In genomic region chr2:36098021-36098420, GRCm38 (mm10) we compare ENCODE assay signal across 22 mouse cellular contexts. TPM values are rescaled to one million over a fixed set of nuclear protein-coding genes. Genes with fewer than 3 reads are reported as not detected.
DNase-seq lines count a peak whose midpoint lies in the region; ATAC-seq lines count a peak whose summit lies in the region.
"Had no signal": no experiment of that assay in that cellular context is flagged by ENCODE, and none has a peak within 500 bp of the region (broad histone marks: within the 10 kb centered on the region; RNA-seq: fewer than 3 reads in every experiment).

No protein-coding gene starts in this region.

- H3K9ac ChIP-seq in hindbrain, embryonic 11.5 days (ENCODE audit: low read depth, low read length): no peak overlapping the region
- H3K9ac ChIP-seq in hindbrain, embryonic 14.5 days: no peak overlapping the region
- 0 out of 2 replicates have a peak overlapping the region, but pooled peaks have one; percentile 2 for H3K9ac ChIP-seq in embryonic facial prominence, embryonic 12.5 days
- no peak overlapping the region for H3K9ac ChIP-seq in forebrain, embryonic 15.5 days (replicated peaks)
- H3K9ac ChIP-seq: heart, embryonic 15.5 days; hindbrain, embryonic 15.5 days had no signal

- peaks cover 98% of the 10 kb centered on the region for H3K27me3 ChIP-seq in hindbrain, embryonic 11.5 days (ENCODE audit: control insufficient read depth, insufficient read depth, low read length)
- peaks cover 100% of the 10 kb centered on the region for H3K27me3 ChIP-seq in hindbrain, embryonic 14.5 days (ENCODE audit: control insufficient read depth, insufficient read depth, low read length)
- peaks cover 100% of the 10 kb centered on the region for H3K27me3 ChIP-seq in embryonic facial prominence, embryonic 10.5 days (replicated peaks; ENCODE audit: low read depth, poor library complexity, severe bottlenecking)
- peaks cover 97% of the 10 kb centered on the region for H3K27me3 ChIP-seq in embryonic facial prominence, embryonic 12.5 days
- H3K27me3 ChIP-seq in forebrain, embryonic 15.5 days: peaks cover 96% of the 10 kb centered on the region
- H3K27me3 ChIP-seq: Patski had no signal

- peaks cover 4% of the 10 kb centered on the region; the same call in 1 of the 2 replicates for H3K4me1 ChIP-seq in hindbrain, embryonic 11.5 days (replicated peaks; ENCODE audit: control insufficient read depth, insufficient read depth, low read length)
- H3K4me1 ChIP-seq in hindbrain, embryonic 14.5 days (replicated peaks; ENCODE audit: control insufficient read depth, insufficient read depth, low read length): peaks cover 16% of the 10 kb centered on the region
- peaks cover 38% of the 10 kb centered on the region for H3K4me1 ChIP-seq in embryonic facial prominence, embryonic 10.5 days
- H3K4me1 ChIP-seq in embryonic facial prominence, embryonic 12.5 days: peaks cover 31% of the 10 kb centered on the region
- peaks cover 15% of the 10 kb centered on the region for H3K4me1 ChIP-seq in forebrain, embryonic 15.5 days

- H3K9me3 ChIP-seq in hindbrain, embryonic 11.5 days (ENCODE audit: control insufficient read depth, low read length): no peaks in the 10 kb centered on the region
- H3K9me3 ChIP-seq in hindbrain, embryonic 14.5 days (ENCODE audit: control insufficient read depth, low read length): no peaks in the 10 kb centered on the region
- no peaks in the 10 kb centered on the region for H3K9me3 ChIP-seq in embryonic facial prominence, embryonic 10.5 days
- H3K9me3 ChIP-seq in embryonic facial prominence, embryonic 12.5 days: no peaks in the 10 kb centered on the region
- no peaks in the 10 kb centered on the region for H3K9me3 ChIP-seq in forebrain, embryonic 15.5 days
- H3K9me3 ChIP-seq: heart, embryonic 15.5 days; hindbrain, embryonic 15.5 days had no signal

- WGBS in hindbrain, embryonic 11.5 days: under 1% methylated on average over 5 of the region's 5 CpGs
- 2% methylated on average over 5 of the region's 5 CpGs for WGBS in hindbrain, embryonic 14.5 days
- 2% methylated on average over 5 of the region's 5 CpGs for WGBS in embryonic facial prominence, embryonic 10.5 days
- WGBS in embryonic facial prominence, embryonic 12.5 days: 6% methylated on average over 5 of the region's 5 CpGs
- under 1% methylated on average over 5 of the region's 5 CpGs for WGBS in forebrain, embryonic 15.5 days

- ATAC-seq in hindbrain, embryonic 11.5 days (ENCODE audit: low FRiP score): no peak
- ATAC-seq in hindbrain, embryonic 14.5 days (ENCODE audit: low FRiP score): no peak
- ATAC-seq in embryonic facial prominence, embryonic 12.5 days (ENCODE audit: insufficient number of reproducible peaks, insufficient read depth, low FRiP score, low TSS enrichment): no peak
- ATAC-seq in forebrain, embryonic 15.5 days (replicated peaks): no peak
- ATAC-seq in megakaryocyte-erythroid progenitor cell, adult 5-6 weeks (replicated peaks; ENCODE audit: low FRiP score, low TSS enrichment, poor library complexity, severe bottlenecking): no peak
- ATAC-seq: activated CD4-positive, CD25-positive, alpha-beta regulatory T cell, adult 4 months; intestine, embryonic 16.5 days; Patski had no signal

- H3K27ac ChIP-seq in hindbrain, embryonic 11.5 days (ENCODE audit: low read depth, low read length): no peak overlapping the region
- H3K27ac ChIP-seq in hindbrain, embryonic 14.5 days: no peak overlapping the region
- H3K27ac ChIP-seq in embryonic facial prominence, embryonic 10.5 days (replicated peaks): no peak overlapping the region
- H3K27ac ChIP-seq in embryonic facial prominence, embryonic 12.5 days: peak overlapping the region; percentile 41; the same call in 1 of the 2 replicates
- peak overlapping the region; percentile 7; the same call in 1 of the 2 replicates for H3K27ac ChIP-seq in forebrain, embryonic 15.5 days (replicated peaks)
- H3K27ac ChIP-seq: heart, adult 2 months; heart, embryonic 15.5 days; hindbrain, embryonic 15.5 days had no signal

- peak; percentile 32 for DNase-seq in hindbrain, embryonic 11.5 days (ENCODE audit: low spot score)
- no peak for DNase-seq in hindbrain, embryonic 14.5 days (ENCODE audit: low spot score)
- no peak for DNase-seq in embryonic facial prominence, embryonic 10.5 days (ENCODE audit: low spot score)
- no peak for DNase-seq in urinary bladder, adult 18-20 months (ENCODE audit: low spot score in 2 of 2)
- DNase-seq: adrenal gland, postnatal 14 days; cerebellum, adult 11-12 months; cerebellum, adult 9-10 months; cerebellum, postnatal 25 days; gastrocnemius, postnatal 14 days; heart, adult 2 months; heart, postnatal 14 days had no signal

- H3K36me3 ChIP-seq in hindbrain, embryonic 11.5 days (ENCODE audit: control insufficient read depth, insufficient read depth, low read length): no peaks in the 10 kb centered on the region
- H3K36me3 ChIP-seq in hindbrain, embryonic 14.5 days (replicated peaks; ENCODE audit: control insufficient read depth, insufficient read depth): no peaks in the 10 kb centered on the region
- H3K36me3 ChIP-seq in embryonic facial prominence, embryonic 10.5 days (replicated peaks): 0 out of 2 replicates have a peak, but pooled peaks cover 3% of the 10 kb centered on the region
- no peaks in the 10 kb centered on the region for H3K36me3 ChIP-seq in embryonic facial prominence, embryonic 12.5 days
- no peaks in the 10 kb centered on the region for H3K36me3 ChIP-seq in forebrain, embryonic 15.5 days
- H3K36me3 ChIP-seq: heart, embryonic 15.5 days; hindbrain, embryonic 15.5 days had no signal

- no peak overlapping the region for H3K4me2 ChIP-seq in hindbrain, embryonic 11.5 days (replicated peaks; ENCODE audit: low read depth, low read length)
- H3K4me2 ChIP-seq in hindbrain, embryonic 14.5 days (replicated peaks): no peak overlapping the region
- H3K4me2 ChIP-seq in embryonic facial prominence, embryonic 12.5 days (replicated peaks): peak overlapping the region; percentile 39
- H3K4me2 ChIP-seq in forebrain, embryonic 15.5 days (replicated peaks): peak overlapping the region; percentile 52
- H3K4me2 ChIP-seq: heart, embryonic 11.5 days; heart, embryonic 15.5 days; hindbrain, embryonic 15.5 days had no signal

- no peak overlapping the region for H3K4me3 ChIP-seq in hindbrain, embryonic 11.5 days (ENCODE audit: low read depth, low read length)
- no peak overlapping the region for H3K4me3 ChIP-seq in hindbrain, embryonic 14.5 days (replicated peaks; ENCODE audit: low read length)
- peak overlapping the region; percentile 38; the same call in 1 of the 2 replicates for H3K4me3 ChIP-seq in embryonic facial prominence, embryonic 10.5 days
- H3K4me3 ChIP-seq in embryonic facial prominence, embryonic 12.5 days: peak overlapping the region; percentile 17
- peak overlapping the region; percentile 8 for H3K4me3 ChIP-seq in forebrain, embryonic 15.5 days
- H3K4me3 ChIP-seq: heart, adult 2 months; heart, embryonic 15.5 days; hindbrain, embryonic 15.5 days had no signal

RNA-seq across cellular contexts. Expression of gene Lhx6, which starts 7.2 kb away (rescaled TPM):
- 0.93 and 1.3 TPM in 2 replicates for polyA plus RNA-seq in hindbrain, embryonic 11.5 days (2014; fragmentation: Nextera tagmentation; extraction: Ambion mirVana)
- 0.90 and 1.2 TPM in 2 replicates for polyA plus RNA-seq in hindbrain, embryonic 14.5 days (2014; fragmentation: Nextera tagmentation; extraction: Ambion mirVana)
- polyA plus RNA-seq in embryonic facial prominence, embryonic 10.5 days (2016; fragmentation: Nextera tagmentation; extraction: Ambion mirVana): 13.5 and 16.1 TPM in 2 replicates
- polyA plus RNA-seq in embryonic facial prominence, embryonic 12.5 days (2016; fragmentation: Nextera tagmentation; extraction: Ambion mirVana): 15.5 and 22.3 TPM in 2 replicates
- 36.3 and 36.8 TPM in 2 replicates for polyA plus RNA-seq in forebrain, embryonic 15.5 days (2015; fragmentation: Nextera tagmentation; extraction: Ambion mirVana)
- not detected in 2 replicates for total RNA-seq in megakaryocyte-erythroid progenitor cell, adult 5-6 weeks (2014; fragmentation: Nextera tagmentation)
- not detected in 2 replicates for total RNA-seq in megakaryocyte-erythroid progenitor cell, adult 5-6 weeks (2017)
- total RNA-seq: hematopoietic stem cell, adult 5-6 weeks had no signal
- polyA plus RNA-seq: activated CD4-positive, CD25-positive, alpha-beta regulatory T cell, adult 4 months had no signal

RNA-seq across cellular contexts. Expression of gene Mrrf, which starts 38.2 kb away (rescaled TPM):
- polyA plus RNA-seq in hindbrain, embryonic 11.5 days (2014; fragmentation: Nextera tagmentation; extraction: Ambion mirVana): 29.7 and 35.9 TPM in 2 replicates
- polyA plus RNA-seq in hindbrain, embryonic 14.5 days (2014; fragmentation: Nextera tagmentation; extraction: Ambion mirVana): 30.8 and 33.3 TPM in 2 replicates
- polyA plus RNA-seq in embryonic facial prominence, embryonic 10.5 days (2016; fragmentation: Nextera tagmentation; extraction: Ambion mirVana): 30.6 and 34.1 TPM in 2 replicates
- polyA plus RNA-seq in embryonic facial prominence, embryonic 12.5 days (2016; fragmentation: Nextera tagmentation; extraction: Ambion mirVana): 24.5 and 29.1 TPM in 2 replicates
- polyA plus RNA-seq in forebrain, embryonic 15.5 days (2015; fragmentation: Nextera tagmentation; extraction: Ambion mirVana): 21.4 and 24.1 TPM in 2 replicates
- total RNA-seq in megakaryocyte-erythroid progenitor cell, adult 5-6 weeks (2014; fragmentation: Nextera tagmentation): 22.5 and 23.4 TPM in 2 replicates
- 31.1 and 85.3 TPM in 2 replicates for total RNA-seq in megakaryocyte-erythroid progenitor cell, adult 5-6 weeks (2017)

RNA-seq across cellular contexts. Expression of gene Rbm18, which starts 38.6 kb away (rescaled TPM):
- polyA plus RNA-seq in hindbrain, embryonic 11.5 days (2014; fragmentation: Nextera tagmentation; extraction: Ambion mirVana): 121 and 131 TPM in 2 replicates
- polyA plus RNA-seq in hindbrain, embryonic 14.5 days (2014; fragmentation: Nextera tagmentation; extraction: Ambion mirVana): 130 and 137 TPM in 2 replicates
- 83.8 and 88.6 TPM in 2 replicates for polyA plus RNA-seq in embryonic facial prominence, embryonic 10.5 days (2016; fragmentation: Nextera tagmentation; extraction: Ambion mirVana)
- 96.2 and 96.3 TPM in 2 replicates for polyA plus RNA-seq in embryonic facial prominence, embryonic 12.5 days (2016; fragmentation: Nextera tagmentation; extraction: Ambion mirVana)
- polyA plus RNA-seq in forebrain, embryonic 15.5 days (2015; fragmentation: Nextera tagmentation; extraction: Ambion mirVana): 149 and 164 TPM in 2 replicates
- total RNA-seq in megakaryocyte-erythroid progenitor cell, adult 5-6 weeks (2014; fragmentation: Nextera tagmentation): 16.6 and 17.7 TPM in 2 replicates
- total RNA-seq in megakaryocyte-erythroid progenitor cell, adult 5-6 weeks (2017): 19.1 and 25.0 TPM in 2 replicates

RNA-seq across cellular contexts. Expression of gene Morn5, which starts 48.8 kb away (rescaled TPM):
- 3.6 and 4.0 TPM in 2 replicates for polyA plus RNA-seq in hindbrain, embryonic 11.5 days (2014; fragmentation: Nextera tagmentation; extraction: Ambion mirVana)
- 3.1 and 4.2 TPM in 2 replicates for polyA plus RNA-seq in hindbrain, embryonic 14.5 days (2014; fragmentation: Nextera tagmentation; extraction: Ambion mirVana)
- 0.29 and 0.74 TPM in 2 replicates for polyA plus RNA-seq in embryonic facial prominence, embryonic 10.5 days (2016; fragmentation: Nextera tagmentation; extraction: Ambion mirVana)
- 0.24 and 0.56 TPM in 2 replicates for polyA plus RNA-seq in embryonic facial prominence, embryonic 12.5 days (2016; fragmentation: Nextera tagmentation; extraction: Ambion mirVana)
- polyA plus RNA-seq in forebrain, embryonic 15.5 days (2015; fragmentation: Nextera tagmentation; extraction: Ambion mirVana): 1.7 and 2.5 TPM in 2 replicates
- not detected in 2 replicates for total RNA-seq in megakaryocyte-erythroid progenitor cell, adult 5-6 weeks (2014; fragmentation: Nextera tagmentation)
- total RNA-seq in megakaryocyte-erythroid progenitor cell, adult 5-6 weeks (2017): not detected in 2 replicates
- total RNA-seq: adrenal gland, postnatal 14 days; gastrocnemius, adult 18-20 months; gastrocnemius, postnatal 14 days; heart, adult 2 months; heart, postnatal 14 days; hematopoietic stem cell, adult 5-6 weeks had no signal
- polyA plus RNA-seq: activated CD4-positive, CD25-positive, alpha-beta regulatory T cell, adult 4 months had no signal

RNA-seq across cellular contexts. Expression of gene Ndufa8, which starts 48.8 kb away (rescaled TPM):
- 196 and 198 TPM in 2 replicates for polyA plus RNA-seq in hindbrain, embryonic 11.5 days (2014; fragmentation: Nextera tagmentation; extraction: Ambion mirVana)
- polyA plus RNA-seq in hindbrain, embryonic 14.5 days (2014; fragmentation: Nextera tagmentation; extraction: Ambion mirVana): 324 and 335 TPM in 2 replicates
- 203 and 215 TPM in 2 replicates for polyA plus RNA-seq in embryonic facial prominence, embryonic 10.5 days (2016; fragmentation: Nextera tagmentation; extraction: Ambion mirVana)
- 185 and 199 TPM in 2 replicates for polyA plus RNA-seq in embryonic facial prominence, embryonic 12.5 days (2016; fragmentation: Nextera tagmentation; extraction: Ambion mirVana)
- polyA plus RNA-seq in forebrain, embryonic 15.5 days (2015; fragmentation: Nextera tagmentation; extraction: Ambion mirVana): 259 and 263 TPM in 2 replicates
- total RNA-seq in megakaryocyte-erythroid progenitor cell, adult 5-6 weeks (2014; fragmentation: Nextera tagmentation): 121 and 160 TPM in 2 replicates
- total RNA-seq in megakaryocyte-erythroid progenitor cell, adult 5-6 weeks (2017): 52.5 and 58.2 TPM in 2 replicates

Comparison
In these comparisons a context has a peak if more than half of its experiments do, and no peak if none do; other contexts are left out.
1. H3K27ac ChIP-seq: peak in embryonic facial prominence, embryonic 12.5 days (single experiment) and forebrain, embryonic 15.5 days (single experiment); none in hindbrain, embryonic 11.5 days (single experiment), hindbrain, embryonic 14.5 days (single experiment) and embryonic facial prominence, embryonic 10.5 days (single experiment).
2. H3K4me2 ChIP-seq: peak in embryonic facial prominence, embryonic 12.5 days (single experiment) and forebrain, embryonic 15.5 days (single experiment); none in hindbrain, embryonic 11.5 days (single experiment) and hindbrain, embryonic 14.5 days (single experiment).
3. H3K4me3 ChIP-seq: peak in embryonic facial prominence, embryonic 10.5 days (single experiment), embryonic facial prominence, embryonic 12.5 days (single experiment) and forebrain, embryonic 15.5 days (single experiment); none in hindbrain, embryonic 11.5 days (single experiment) and hindbrain, embryonic 14.5 days (single experiment).